Mouse (Mus musculus) bone marrow, adult 2 months (tissue): ENCODE results near the gene Hsd17b13.

Experiments used
- CTCF ChIP-seq: fragments of 200-500 bp; IDR thresholded peaks from 2 replicates; pipeline ENCODE4 v1.5.1; 2011; ENCODE audit warnings: low read length, control low read depth; ENCODE audit not compliant: control insufficient read depth, insufficient read depth
- POLR2A ChIP-seq: fragments of 200-500 bp; IDR thresholded peaks from 2 replicates; pipeline ENCODE4 v1.6.1; 2011; ENCODE audit warnings: low read depth, mild to moderate bottlenecking, control low read depth, low read length, borderline replicate concordance; ENCODE audit not compliant: control insufficient read depth

GRCm38 (mm10) chr5:103910156-103910555 is 67.1 kb downstream of the Hsd17b13 start:
- TF ChIP-seq CTCF (no peak), POLR2A (no peak)
